Mouse (Mus musculus): ENCODE measurements around the gene Slc26a8. TPM values are rescaled to one million over a fixed set of nuclear protein-coding genes. Genes with fewer than 3 reads are reported as not detected.

Slc26a8 gene
- polyA plus RNA-seq, 1 experiment from 2014 or later: 0.52 TPM

DNA sequence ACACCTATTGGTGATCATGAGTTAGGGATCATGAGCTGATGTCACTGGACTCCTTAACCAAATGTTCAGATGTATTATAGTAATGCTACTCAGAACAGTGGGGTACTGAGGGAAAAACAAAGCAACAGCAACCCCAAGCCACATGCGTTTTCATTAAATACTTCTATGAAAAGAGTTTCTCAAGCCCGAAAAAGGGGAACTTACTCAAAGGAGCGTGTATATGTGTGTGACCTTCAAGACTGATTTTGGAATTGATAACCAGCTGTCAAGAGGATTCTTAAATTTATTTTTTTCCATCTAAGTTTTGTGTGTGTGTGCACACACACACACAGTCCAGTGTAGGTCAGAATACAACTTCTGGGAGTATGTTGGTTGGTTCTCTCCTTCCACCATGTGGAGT lies 49.9 kb downstream of the Slc26a8 start:
- Histone ChIP-seq H3K9me3 (ENCODE audit: control insufficient read depth, low read length) (no peaks in the 10 kb centered on the region), H3K27me3 (ENCODE audit: control insufficient read depth, insufficient read depth, low read length) (no peaks in the 10 kb centered on the region), H3K9ac (ENCODE audit: low read depth, low read length) (no peak overlapping the region), H3K4me1 (replicated peaks; ENCODE audit: control insufficient read depth, insufficient read depth, low read length) (no peaks in the 10 kb centered on the region), H3K27ac (ENCODE audit: low read depth, low read length) (no peak overlapping the region), H3K36me3 (ENCODE audit: control insufficient read depth, insufficient read depth, low read length) (no peaks in the 10 kb centered on the region), H3K4me3 (ENCODE audit: low read depth, low read length) (no peak overlapping the region), H3K4me2 (replicated peaks; ENCODE audit: low read depth, low read length) (no peak overlapping the region)
- no peak for DNase-seq (ENCODE audit: low spot score)
- 87% methylated on average over 3 of the region's 3 CpGs for WGBS
- no peak for ATAC-seq (ENCODE audit: low FRiP score)

DNA sequence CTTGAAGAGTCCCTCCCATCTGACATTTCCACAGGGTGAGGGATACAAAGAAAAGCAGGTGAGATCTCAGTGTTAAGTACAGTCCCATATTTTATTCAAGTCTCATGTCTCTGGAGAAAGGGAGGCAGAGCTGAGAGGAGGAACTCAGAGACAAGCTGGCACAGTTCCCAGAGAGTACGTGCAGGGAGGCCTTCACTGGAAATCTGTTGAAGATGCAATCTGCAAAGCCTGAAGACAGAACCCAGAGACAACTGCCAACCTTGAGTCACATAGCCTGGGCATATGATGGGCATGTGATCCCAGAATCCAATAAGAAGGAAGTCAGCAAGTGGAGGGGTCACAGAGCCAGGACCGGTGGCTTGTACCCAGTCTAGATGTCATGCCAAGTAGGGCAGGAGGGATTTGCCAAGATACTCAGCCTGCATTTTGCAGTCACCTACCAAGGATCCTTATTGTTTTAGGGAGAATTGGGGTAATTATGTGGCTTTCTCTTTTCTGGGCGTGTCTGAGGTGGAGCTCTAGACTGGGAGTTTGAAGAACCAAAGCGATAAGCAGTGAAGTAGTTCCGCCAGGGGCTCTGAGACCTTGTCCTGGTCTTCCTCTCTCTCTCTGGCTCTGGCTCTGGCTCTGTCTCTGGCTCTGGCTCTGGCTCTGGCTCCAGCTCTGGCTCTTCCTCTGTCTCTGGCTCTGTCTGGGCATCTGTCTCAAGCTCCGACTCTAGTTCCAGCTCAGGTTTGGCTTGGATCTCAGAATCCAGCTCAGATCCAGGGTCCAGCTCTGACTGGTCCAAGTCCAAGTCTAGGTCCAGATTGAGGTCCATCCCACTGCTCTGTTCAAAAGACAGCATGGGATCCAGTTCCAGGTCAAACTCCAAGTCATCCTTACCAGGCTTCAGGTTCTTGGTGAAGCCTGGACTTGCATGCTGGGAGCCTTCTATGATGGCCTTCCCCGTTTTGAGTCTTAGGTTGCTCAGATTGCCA lies 52.0 kb downstream of the Slc26a8 start:
- DNase-seq (ENCODE audit: low spot score) (no peak), ATAC-seq (ENCODE audit: low FRiP score) (no peak)
- WGBS: 94% methylated on average over 7 of the region's 7 CpGs
- Histone ChIP-seq H3K36me3 (ENCODE audit: control insufficient read depth, insufficient read depth, low read length) (no peaks in the 10 kb centered on the region), H3K4me3 (ENCODE audit: low read depth, low read length) (no peak overlapping the region), H3K27ac (ENCODE audit: low read depth, low read length) (no peak overlapping the region), H3K4me1 (replicated peaks; ENCODE audit: control insufficient read depth, insufficient read depth, low read length) (no peaks in the 10 kb centered on the region), H3K9ac (ENCODE audit: low read depth, low read length) (no peak overlapping the region), H3K4me2 (replicated peaks; ENCODE audit: low read depth, low read length) (no peak overlapping the region), H3K9me3 (ENCODE audit: control insufficient read depth, low read length) (no peaks in the 10 kb centered on the region), H3K27me3 (ENCODE audit: control insufficient read depth, insufficient read depth, low read length) (no peaks in the 10 kb centered on the region)

DNA sequence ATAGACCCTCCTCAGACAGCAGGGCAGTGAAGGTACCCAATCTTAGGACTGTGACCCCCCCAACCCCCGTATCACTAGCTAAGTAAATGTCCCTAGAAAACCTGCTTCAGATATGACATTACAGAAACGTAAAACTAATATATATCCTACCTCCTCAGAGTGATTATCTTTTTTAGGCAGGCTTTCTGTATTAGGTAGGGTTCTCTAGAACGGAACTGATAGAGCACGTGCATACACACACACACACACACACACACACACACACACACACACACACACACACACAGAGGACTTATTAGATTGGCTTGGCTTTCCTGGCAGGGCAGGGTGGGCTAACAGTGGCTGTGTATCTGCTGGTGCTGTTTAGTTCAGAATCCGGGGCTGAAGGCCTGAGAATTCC lies 54.2 kb downstream of the Slc26a8 start:
- no peaks in the 10 kb centered on the region for H3K27me3 ChIP-seq (ENCODE audit: control insufficient read depth, insufficient read depth, low read length)
- H3K9me3 ChIP-seq (ENCODE audit: control insufficient read depth, low read length): no peaks in the 10 kb centered on the region
- H3K27ac ChIP-seq (ENCODE audit: low read depth, low read length): no peak overlapping the region
- no peak overlapping the region for H3K4me3 ChIP-seq (ENCODE audit: low read depth, low read length)
- no peak overlapping the region for H3K4me2 ChIP-seq (replicated peaks; ENCODE audit: low read depth, low read length)
- WGBS: 88% methylated on average over 5 of the region's 5 CpGs
- no peak for ATAC-seq (ENCODE audit: low FRiP score)
- no peaks in the 10 kb centered on the region for H3K4me1 ChIP-seq (replicated peaks; ENCODE audit: control insufficient read depth, insufficient read depth, low read length)
- no peak for DNase-seq (ENCODE audit: low spot score)
- no peak overlapping the region for H3K9ac ChIP-seq (ENCODE audit: low read depth, low read length)
- H3K36me3 ChIP-seq (ENCODE audit: control insufficient read depth, insufficient read depth, low read length): no peaks in the 10 kb centered on the region

DNA sequence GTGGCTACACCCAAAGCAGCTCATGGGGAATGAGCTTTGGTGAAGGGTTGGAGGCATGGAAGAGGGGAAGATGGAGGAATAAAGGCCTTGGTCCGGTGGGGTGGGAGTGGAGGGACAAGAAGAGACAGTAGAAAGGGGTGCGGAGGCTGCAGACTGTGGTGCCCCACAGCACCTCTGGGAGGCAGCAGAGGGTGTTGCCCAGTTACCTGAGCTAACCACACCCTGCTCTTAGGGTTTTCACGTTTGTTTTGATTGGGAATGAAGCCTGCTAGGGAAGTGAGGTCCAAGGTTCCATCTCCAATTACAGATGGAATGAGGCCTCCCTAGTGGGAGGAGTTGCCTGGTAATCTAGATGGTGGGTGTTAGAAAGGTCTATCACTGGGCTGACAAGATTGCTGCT lies 60.9 kb downstream of the Slc26a8 start:
- Histone ChIP-seq H3K4me2 (replicated peaks; ENCODE audit: low read depth, low read length) (no peak overlapping the region), H3K27ac (ENCODE audit: low read depth, low read length) (no peak overlapping the region), H3K9me3 (ENCODE audit: control insufficient read depth, low read length) (no peaks in the 10 kb centered on the region), H3K4me1 (replicated peaks; ENCODE audit: control insufficient read depth, insufficient read depth, low read length) (no peaks in the 10 kb centered on the region), H3K9ac (ENCODE audit: low read depth, low read length) (no peak overlapping the region), H3K27me3 (ENCODE audit: control insufficient read depth, insufficient read depth, low read length) (no peaks in the 10 kb centered on the region), H3K4me3 (ENCODE audit: low read depth, low read length) (no peak overlapping the region), H3K36me3 (ENCODE audit: control insufficient read depth, insufficient read depth, low read length) (no peaks in the 10 kb centered on the region)
- WGBS: 54% methylated on average over 3 of the region's 3 CpGs
- ATAC-seq (ENCODE audit: low FRiP score) (no peak), DNase-seq (ENCODE audit: low spot score) (no peak)

- no peak overlapping the region for H3K4me3 ChIP-seq (ENCODE audit: low read depth, low read length)
- H3K9ac ChIP-seq (ENCODE audit: low read depth, low read length): no peak overlapping the region
- WGBS: 68% methylated on average over 10 of the region's 10 CpGs
- no peak overlapping the region for H3K4me2 ChIP-seq (replicated peaks; ENCODE audit: low read depth, low read length)
- H3K36me3 ChIP-seq (ENCODE audit: control insufficient read depth, insufficient read depth, low read length): no peaks in the 10 kb centered on the region
- H3K27ac ChIP-seq (ENCODE audit: low read depth, low read length): no peak overlapping the region
- DNase-seq (ENCODE audit: low spot score) (no peak), ATAC-seq (ENCODE audit: low FRiP score) (no peak)
- H3K27me3 ChIP-seq (ENCODE audit: control insufficient read depth, insufficient read depth, low read length): no peaks in the 10 kb centered on the region
- H3K4me1 ChIP-seq (replicated peaks; ENCODE audit: control insufficient read depth, insufficient read depth, low read length): no peaks in the 10 kb centered on the region
- H3K9me3 ChIP-seq (ENCODE audit: control insufficient read depth, low read length): no peaks in the 10 kb centered on the region
These were observed 61.5 kb downstream of the Slc26a8 start for GRCm38 (mm10) chr17:28628248-28629124.

- no peak for DNase-seq (ENCODE audit: low spot score)
- no peak for ATAC-seq (ENCODE audit: low FRiP score)
- H3K4me2 ChIP-seq (replicated peaks; ENCODE audit: low read depth, low read length): no peak overlapping the region
- H3K4me1 ChIP-seq (replicated peaks; ENCODE audit: control insufficient read depth, insufficient read depth, low read length): 0 out of 2 replicates have a peak, but pooled peaks cover 2% of the 10 kb centered on the region
- H3K9ac ChIP-seq (ENCODE audit: low read depth, low read length): no peak overlapping the region
- H3K36me3 ChIP-seq (ENCODE audit: control insufficient read depth, insufficient read depth, low read length): no peaks in the 10 kb centered on the region
- H3K27ac ChIP-seq (ENCODE audit: low read depth, low read length): no peak overlapping the region
- no peaks in the 10 kb centered on the region for H3K9me3 ChIP-seq (ENCODE audit: control insufficient read depth, low read length)
- no peak overlapping the region for H3K4me3 ChIP-seq (ENCODE audit: low read depth, low read length)
- WGBS: 85% methylated on average over 2 of the region's 2 CpGs
- H3K27me3 ChIP-seq (ENCODE audit: control insufficient read depth, insufficient read depth, low read length): no peaks in the 10 kb centered on the region
These were observed 63.1 kb downstream of the Slc26a8 start for GRCm38 (mm10) chr17:28626937-28627336.

- no peak overlapping the region for H3K27ac ChIP-seq (ENCODE audit: low read depth, low read length)
- no peak overlapping the region for H3K9ac ChIP-seq (ENCODE audit: low read depth, low read length)
- ATAC-seq (ENCODE audit: low FRiP score) (no peak), DNase-seq (ENCODE audit: low spot score) (no peak)
- peaks cover 8% of the 10 kb centered on the region; the same call in 1 of the 2 replicates for H3K4me1 ChIP-seq (replicated peaks; ENCODE audit: control insufficient read depth, insufficient read depth, low read length)
- no peaks in the 10 kb centered on the region for H3K27me3 ChIP-seq (ENCODE audit: control insufficient read depth, insufficient read depth, low read length)
- H3K4me2 ChIP-seq (replicated peaks; ENCODE audit: low read depth, low read length): no peak overlapping the region
- no peaks in the 10 kb centered on the region for H3K9me3 ChIP-seq (ENCODE audit: control insufficient read depth, low read length)
- 94% methylated on average over 15 of the region's 15 CpGs for WGBS
- no peaks in the 10 kb centered on the region for H3K36me3 ChIP-seq (ENCODE audit: control insufficient read depth, insufficient read depth, low read length)
- no peak overlapping the region for H3K4me3 ChIP-seq (ENCODE audit: low read depth, low read length)
These were observed 64.7 kb downstream of the Slc26a8 start for GRCm38 (mm10) chr17:28625327-28625726.

GRCm38 (mm10) chr17:28624841-28625240 lies 65.2 kb downstream of the Slc26a8 start:
- DNase-seq (ENCODE audit: low spot score) (no peak), ATAC-seq (ENCODE audit: low FRiP score) (no peak)
- Histone ChIP-seq H3K4me1 (replicated peaks; ENCODE audit: control insufficient read depth, insufficient read depth, low read length) (peaks cover 8% of the 10 kb centered on the region; the same call in 1 of the 2 replicates), H3K27me3 (ENCODE audit: control insufficient read depth, insufficient read depth, low read length) (no peaks in the 10 kb centered on the region), H3K27ac (ENCODE audit: low read depth, low read length) (no peak overlapping the region), H3K9ac (ENCODE audit: low read depth, low read length) (no peak overlapping the region), H3K36me3 (ENCODE audit: control insufficient read depth, insufficient read depth, low read length) (no peaks in the 10 kb centered on the region), H3K4me3 (ENCODE audit: low read depth, low read length) (no peak overlapping the region), H3K9me3 (ENCODE audit: control insufficient read depth, low read length) (no peaks in the 10 kb centered on the region), H3K4me2 (replicated peaks; ENCODE audit: low read depth, low read length) (no peak overlapping the region)
- 82% methylated on average over 2 of the region's 2 CpGs for whole genome bisulfite sequencing

Data from hindbrain, embryonic 11.5 days (tissue).